Mouse (Mus musculus): ENCODE data around the gene Ptprr.

Gene Ptprr

DNA sequence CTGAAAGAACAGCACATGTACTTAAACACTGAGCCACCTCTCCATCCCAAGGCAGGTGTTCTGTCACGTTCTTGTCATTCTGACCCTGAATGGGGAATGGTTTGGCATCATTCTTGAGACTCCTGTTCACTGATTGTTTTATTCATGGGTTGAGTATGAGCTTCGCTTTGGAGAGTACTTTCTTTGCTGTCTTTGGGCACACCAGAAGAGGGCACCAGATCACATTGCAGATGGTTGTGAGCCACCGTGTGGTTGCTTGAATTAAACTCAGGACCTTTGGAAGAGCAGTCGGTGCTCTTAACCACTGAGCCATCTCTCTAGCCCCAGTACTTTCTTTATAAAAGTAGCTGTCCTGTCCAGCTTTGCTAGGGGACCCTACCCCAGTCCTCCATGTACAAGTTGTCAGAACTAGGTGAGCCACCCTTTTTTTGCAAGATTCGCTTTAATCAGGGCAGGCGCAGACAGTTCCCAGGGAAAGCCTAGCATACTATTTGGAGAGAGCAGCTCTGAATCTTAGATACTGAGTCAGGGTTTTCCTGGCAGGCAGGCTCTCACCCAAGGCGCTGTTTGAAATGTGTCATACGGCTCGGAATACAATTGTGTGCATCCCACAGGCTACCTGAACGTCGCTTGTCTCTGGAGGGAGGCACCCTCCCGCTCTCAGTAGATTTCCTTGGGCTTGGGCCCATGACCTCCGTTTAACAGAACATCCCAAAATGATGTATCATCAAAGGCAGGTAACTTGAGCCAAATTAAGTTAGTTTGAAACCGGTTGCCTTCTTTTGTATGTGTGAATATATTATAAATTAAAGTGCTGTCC lies 178.8 kb downstream of the Ptprr start:
- peak in 1 of 2 experiments; percentile 50 for DNase-seq (ENCODE audit: low spot score in 2 of 2)

DNA sequence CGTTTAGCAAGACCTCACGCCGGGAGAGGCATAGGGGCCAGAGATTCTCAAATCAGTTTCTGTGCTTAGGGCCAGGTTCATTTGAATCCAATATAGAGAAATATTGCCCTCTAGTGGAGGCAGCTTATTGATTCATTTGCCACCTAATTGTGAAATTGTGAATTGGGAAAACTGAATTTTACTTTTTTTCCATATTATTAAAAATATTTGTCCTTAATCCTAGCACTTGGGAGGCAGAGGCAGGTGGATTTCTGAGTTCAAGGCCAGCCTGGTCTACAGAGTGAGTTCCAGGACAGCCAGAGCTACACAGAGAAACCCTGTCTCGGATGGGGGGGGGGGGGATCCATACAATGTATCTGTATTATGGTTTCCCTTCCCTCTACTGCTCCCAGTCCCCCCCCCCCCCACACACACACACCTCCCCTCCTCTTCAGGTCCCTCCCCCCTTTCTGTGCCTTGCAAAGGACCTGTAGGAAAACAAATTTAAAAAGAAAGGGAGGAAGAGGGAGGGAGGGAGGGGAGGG lies 179.5 kb downstream of the Ptprr start:
- DNase-seq (ENCODE audit: low spot score in 2 of 2) = peak in 1 of 2 experiments; percentile 12

DNA sequence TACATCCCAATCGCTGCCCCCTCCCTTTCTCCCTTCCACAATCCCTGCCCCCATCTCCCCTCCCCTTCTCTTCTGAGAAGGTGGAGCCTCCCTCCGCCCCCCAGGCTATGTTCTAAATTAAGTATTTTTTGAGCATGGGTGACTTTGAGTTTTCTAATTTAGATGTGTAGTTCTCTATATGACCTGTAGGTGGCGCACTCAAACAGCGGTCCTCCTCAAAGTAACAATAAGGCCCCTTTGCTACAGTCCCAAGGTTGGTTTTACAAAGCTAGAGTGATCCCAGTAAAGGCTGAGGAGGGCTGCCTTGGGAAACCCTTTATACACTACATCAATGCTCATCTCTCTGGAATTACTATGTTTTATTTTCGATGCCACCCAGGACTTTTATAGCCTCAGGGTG lies 181.0 kb downstream of the Ptprr start:
- DNase-seq (ENCODE audit: low spot score in 2 of 2) = no peak

- DNase-seq (ENCODE audit: low spot score in 2 of 2) = no peak
Measured at GRCm38 (mm10) chr10:116201542-116201941, 183.5 kb downstream of the Ptprr start.

DNA sequence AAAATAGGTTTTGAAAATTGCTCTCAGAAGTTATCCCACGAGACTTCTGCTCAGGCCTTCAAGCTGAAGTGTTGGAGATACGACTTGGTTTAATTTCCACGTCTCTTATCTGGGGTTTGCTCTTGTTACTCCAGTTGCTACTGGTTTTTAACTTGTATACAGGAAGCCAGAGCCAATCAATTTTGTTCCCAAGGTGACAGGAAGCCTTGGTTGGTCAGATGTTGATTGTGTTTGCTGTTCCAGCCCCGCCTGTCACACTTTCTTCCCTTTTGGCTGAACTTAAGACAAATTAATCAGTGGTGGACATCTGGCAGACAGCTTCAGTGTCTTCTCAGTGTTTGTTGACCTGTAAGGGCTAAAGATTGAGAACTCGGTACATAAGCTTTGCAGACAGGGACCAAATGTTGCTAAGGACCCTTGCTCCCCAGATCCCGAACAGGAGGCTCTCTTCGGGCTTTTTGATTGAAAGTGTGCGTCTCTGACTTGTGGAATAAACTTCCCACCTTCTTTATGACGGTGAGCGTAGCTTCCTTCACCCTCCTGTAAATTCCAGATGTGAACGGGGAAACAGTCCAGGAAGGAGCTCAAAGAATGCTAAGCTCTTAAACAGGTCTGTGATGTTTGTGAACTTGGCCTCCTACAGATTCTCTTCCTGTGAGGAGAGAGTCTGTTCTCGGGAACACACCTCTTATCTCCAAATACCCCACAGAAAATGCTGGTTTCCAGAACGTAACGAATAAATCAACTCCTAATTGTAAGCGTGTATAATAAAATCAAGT lies 187.8 kb downstream of the Ptprr start:
- no peak for DNase-seq (ENCODE audit: low spot score in 2 of 2)

GRCm38 (mm10) chr10:116206449-116206848 lies 188.4 kb downstream of the Ptprr start:
- DNase-seq (ENCODE audit: low spot score in 2 of 2) = no peak

- peak in 1 of 2 experiments; percentile 53 for DNase-seq (ENCODE audit: low spot score in 2 of 2)
Measured at GRCm38 (mm10) chr10:116207987-116208726, 190.1 kb downstream of the Ptprr start.

GRCm38 (mm10) chr10:116208727-116209115 lies 190.7 kb downstream of the Ptprr start:
- DNase-seq (ENCODE audit: low spot score in 2 of 2) = no peak

GRCm38 (mm10) chr10:116212127-116212526 lies 194.1 kb downstream of the Ptprr start:
- no peak for DNase-seq (ENCODE audit: low spot score in 2 of 2)

GRCm38 (mm10) chr10:116220336-116221118 lies 202.5 kb downstream of the Ptprr start:
- no peak for DNase-seq (ENCODE audit: low spot score in 2 of 2)

DNA sequence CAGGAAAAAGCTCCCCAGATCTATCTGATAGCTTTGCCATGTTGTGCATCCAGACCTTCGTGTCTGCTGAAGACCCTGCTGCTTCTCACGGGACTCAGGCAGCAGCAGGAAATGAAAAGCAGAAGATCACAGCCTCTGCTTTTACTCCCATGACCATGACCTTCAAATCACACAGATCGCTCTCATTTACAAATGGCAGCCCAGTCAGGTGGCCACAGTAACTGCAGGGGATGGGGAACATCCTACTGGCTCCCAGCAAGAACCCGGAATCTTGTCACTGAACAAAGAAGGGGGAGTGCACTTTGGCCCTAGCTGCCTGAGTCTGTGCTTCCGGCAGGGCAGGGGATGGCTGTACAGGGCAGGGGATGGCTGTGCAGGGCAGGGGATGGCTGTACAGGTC lies 217.3 kb downstream of the Ptprr start:
- DNase-seq (ENCODE audit: low spot score in 2 of 2) = no peak

- DNase-seq (ENCODE audit: low spot score in 2 of 2) = no peak
Measured at GRCm38 (mm10) chr10:116242200-116242599, 224.2 kb downstream of the Ptprr start.

DNA sequence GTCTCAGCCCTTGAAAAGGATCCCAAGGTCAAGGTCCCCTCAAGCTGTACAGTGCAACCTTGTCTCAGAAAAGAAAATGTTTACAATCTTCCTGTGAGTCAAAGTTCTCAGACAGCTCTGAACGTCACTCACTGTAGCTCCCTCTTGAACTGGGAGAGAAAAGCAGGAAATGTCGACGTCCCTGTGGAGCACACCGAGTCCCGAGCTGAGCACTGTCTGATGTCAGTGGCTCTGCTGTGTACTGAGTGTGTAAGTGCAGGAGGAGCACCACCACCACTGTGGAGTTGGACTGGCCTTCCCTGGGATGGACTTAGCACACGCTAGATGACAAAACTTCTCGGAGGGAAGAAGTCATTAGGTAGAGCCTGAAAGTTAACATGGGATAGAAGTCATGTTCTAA lies 225.4 kb downstream of the Ptprr start:
- no peak for DNase-seq (ENCODE audit: low spot score in 2 of 2)

- DNase-seq (ENCODE audit: low spot score in 2 of 2) = no peak
Measured at GRCm38 (mm10) chr10:116245632-116246031, 227.6 kb downstream of the Ptprr start.

DNA sequence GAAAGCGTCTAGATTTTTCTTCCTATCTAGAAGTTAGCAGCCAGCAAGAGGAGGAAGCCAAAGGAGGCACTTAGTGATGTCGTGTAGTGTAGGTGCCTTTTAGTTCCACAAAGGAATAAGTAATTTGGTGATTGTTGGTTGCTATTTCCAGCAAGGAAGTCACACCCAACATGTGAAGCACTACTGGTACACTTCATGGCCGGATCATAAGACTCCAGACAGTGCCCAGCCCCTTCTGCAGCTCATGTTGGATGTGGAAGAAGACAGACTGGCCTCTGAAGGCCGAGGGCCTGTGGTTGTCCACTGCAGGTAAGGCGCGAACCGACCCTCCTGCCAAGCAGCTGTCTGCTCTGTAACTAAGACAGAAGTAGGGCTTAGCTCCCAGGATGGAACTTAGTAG lies 234.7 kb downstream of the Ptprr start:
- DNase-seq (ENCODE audit: low spot score in 2 of 2) = no peak

- no peak for DNase-seq (ENCODE audit: low spot score in 2 of 2)
Measured at GRCm38 (mm10) chr10:116253972-116254371, 236.0 kb downstream of the Ptprr start.

GRCm38 (mm10) chr10:116259298-116259697 lies 241.3 kb downstream of the Ptprr start:
- no peak for DNase-seq (ENCODE audit: low spot score in 2 of 2)

- DNase-seq (ENCODE audit: low spot score in 2 of 2) = peak; percentile 39 to 40
Measured at GRCm38 (mm10) chr10:116260658-116261433, 242.8 kb downstream of the Ptprr start.

GRCm38 (mm10) chr10:116261559-116261958 lies 243.5 kb downstream of the Ptprr start:
- no peak for DNase-seq (ENCODE audit: low spot score in 2 of 2)

DNA sequence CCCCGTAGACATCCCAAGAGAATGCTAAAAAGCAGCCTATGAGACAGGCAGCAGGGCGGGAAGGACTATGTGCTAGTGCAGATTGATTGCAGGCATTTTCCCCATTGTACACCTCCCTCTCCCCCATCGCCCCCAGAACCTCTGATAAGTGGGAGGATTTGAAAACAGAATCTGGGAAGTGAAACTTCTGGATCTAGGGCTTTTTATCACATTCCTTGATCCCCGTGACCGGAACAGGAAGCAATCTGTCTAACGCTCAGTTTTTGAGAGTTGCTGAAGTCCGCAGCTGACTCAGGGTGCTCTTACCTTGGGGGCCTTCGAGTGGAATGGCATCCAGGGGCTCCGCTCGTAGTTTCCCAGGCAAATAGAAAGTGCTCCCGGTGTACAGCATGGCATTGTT lies 246.5 kb downstream of the Ptprr start:
- DNase-seq (ENCODE audit: low spot score in 2 of 2) = no peak
